Mouse (Mus musculus): ENCODE data around the gene Gm20388.

- TF ChIP-seq GATA1 (IDR thresholded peaks at IDR 0.05; ENCODE audit: low read length): no peak
- TF ChIP-seq TAL1 (IDR thresholded peaks at IDR 0.05; ENCODE audit: low read length): no peak
Observed at GRCm38 (mm10) chr8:120012927-120013326, 102.3 kb downstream of the Gm20388 start.

All from erythroblast, embryonic 14.5 days (primary cell).